ENCODE assay signal across 14 mouse cellular contexts in the genomic region with DNA sequence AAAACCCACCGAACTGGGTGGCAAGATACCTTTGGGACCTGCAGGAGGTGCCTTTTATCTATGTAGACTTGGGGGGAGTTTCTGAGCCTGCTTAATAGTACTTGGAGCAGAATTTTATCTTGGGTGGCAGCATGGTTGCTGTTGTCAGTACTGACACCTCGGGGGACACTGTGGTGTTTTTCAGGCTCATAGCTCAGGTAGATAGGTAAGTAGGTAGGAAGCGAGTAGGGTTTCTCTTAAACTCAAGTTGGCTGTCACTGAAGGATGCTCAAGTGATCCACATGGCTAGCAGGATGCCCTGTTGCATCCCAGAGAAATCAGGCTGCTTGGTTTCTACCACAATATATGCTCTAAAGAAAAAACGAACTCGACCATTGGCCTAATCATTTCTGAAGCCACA. TPM values are rescaled to one million over a fixed set of nuclear protein-coding genes. Genes with fewer than 3 reads are reported as not detected.
A peak's percentile ranks its signal among the peaks of the same experiment; 100 is the strongest.
DNase-seq lines count a peak whose midpoint lies in the region; ATAC-seq and TF ChIP-seq lines count a peak whose summit lies in the region.
"Had no signal": no experiment of that assay in that cellular context is flagged by ENCODE, and none has a peak within 500 bp of the region (broad histone marks: within the 10 kb centered on the region; RNA-seq: fewer than 3 reads in every experiment).

No protein-coding gene starts in this region.

- 82% methylated on average over 5 of the region's 5 CpGs for WGBS in forebrain, embryonic 10.5 days
- 91% methylated on average over 5 of the region's 5 CpGs for WGBS in forebrain, postnatal 0 days
- WGBS in kidney, adult 2 months: 73% methylated on average over 5 of the region's 5 CpGs
- WGBS in limb, embryonic 12.5 days: 45% methylated on average over 5 of the region's 5 CpGs

- no peak for TF ChIP-seq POLR2A in kidney, adult 2 months (IDR thresholded peaks at IDR 0.05; ENCODE audit: low read depth, low read length)

- 0 out of 2 replicates have a peak, but pooled peaks cover 2% of the 10 kb centered on the region for H3K36me3 ChIP-seq in forebrain, embryonic 10.5 days (replicated peaks)
- H3K36me3 ChIP-seq in forebrain, postnatal 0 days (ENCODE audit: insufficient read depth): no peaks in the 10 kb centered on the region
- no peaks in the 10 kb centered on the region for H3K36me3 ChIP-seq in kidney, adult 2 months (ENCODE audit: control insufficient read depth, insufficient read depth, low read length)
- H3K36me3 ChIP-seq in limb, embryonic 12.5 days: peaks cover 13% of the 10 kb centered on the region

- DNase-seq in forebrain, embryonic 10.5 days (ENCODE audit: extremely low spot score, low spot score): no peak
- DNase-seq in forebrain, postnatal 0 days: no peak
- no peak for DNase-seq in kidney, adult 2 months
- no peak for DNase-seq in kidney, adult 18-20 months
- DNase-seq in left cerebral cortex, postnatal 14 days (ENCODE audit: low spot score in 2 of 2): no peak
- DNase-seq: cerebellum, postnatal 36 days; gastrocnemius, postnatal 36 days; kidney, postnatal 36 days; right cerebral cortex, postnatal 14 days; thymus, adult 18-20 months had no signal

- intact Hi-C loops in left cerebral cortex, postnatal 14 days (cut with DNase I): loop anchor here (5.0 kb wide), 1 partner anchor 84 kb away; no protein-coding TSS in a partner anchor

- ATAC-seq in forebrain, postnatal 0 days: no peak
- ATAC-seq in limb, embryonic 12.5 days (ENCODE audit: insufficient number of reproducible peaks, insufficient read depth, low FRiP score, low TSS enrichment, low read depth): no peak
- ATAC-seq in megakaryocyte, adult 5-6 weeks (ENCODE audit: poor library complexity, severe bottlenecking): no peak

- H3K4me2 ChIP-seq in forebrain, postnatal 0 days (ENCODE audit: low read depth): no peak overlapping the region
- H3K4me2 ChIP-seq in limb, embryonic 12.5 days: peak overlapping the region; percentile 76
- H3K4me2 ChIP-seq: midbrain, embryonic 11.5 days had no signal

- H3K27me3 ChIP-seq in forebrain, embryonic 10.5 days (ENCODE audit: poor library complexity, severe bottlenecking): peaks cover 41% of the 10 kb centered on the region
- H3K27me3 ChIP-seq in forebrain, postnatal 0 days (ENCODE audit: insufficient read depth, low read length): peaks cover 12% of the 10 kb centered on the region
- no peaks in the 10 kb centered on the region; the same call in 1 of the 2 replicates for H3K27me3 ChIP-seq in kidney, adult 2 months (replicated peaks; ENCODE audit: control insufficient read depth, insufficient read depth, low read length)
- H3K27me3 ChIP-seq in limb, embryonic 12.5 days: no peaks in the 10 kb centered on the region

- no peak for TF ChIP-seq CTCF in forebrain, postnatal 0 days (IDR thresholded peaks at IDR 0.05; ENCODE audit: low read depth)
- TF ChIP-seq CTCF in kidney, adult 2 months (conservative IDR thresholded peaks at IDR 0.05; ENCODE audit: insufficient read depth, insufficient read length, low read depth, low read length): no peak

- peak overlapping the region; percentile 54 for H3K4me3 ChIP-seq in forebrain, embryonic 10.5 days
- no peak overlapping the region for H3K4me3 ChIP-seq in forebrain, postnatal 0 days (ENCODE audit: low read depth, low read length)
- H3K4me3 ChIP-seq in kidney, adult 2 months (ENCODE audit: insufficient read depth, low read depth, low read length): peak overlapping the region; percentile 5; the same call in 1 of the 2 replicates
- peak overlapping the region; percentile 42 for H3K4me3 ChIP-seq in brown adipose tissue, adult 24 weeks (ENCODE audit: insufficient read depth, low read depth, low read length)
- H3K4me3 ChIP-seq in limb, embryonic 12.5 days (replicated peaks): peak overlapping the region; percentile 59

- H3K4me1 ChIP-seq in forebrain, embryonic 10.5 days: peaks cover 19% of the 10 kb centered on the region
- H3K4me1 ChIP-seq in forebrain, postnatal 0 days (ENCODE audit: insufficient read depth): no peaks in the 10 kb centered on the region
- peaks cover 4% of the 10 kb centered on the region; the same call in 1 of the 2 replicates for H3K4me1 ChIP-seq in kidney, adult 2 months (ENCODE audit: control insufficient read depth, insufficient read depth, low read length)
- H3K4me1 ChIP-seq in brown adipose tissue, adult 24 weeks (ENCODE audit: control insufficient read depth, insufficient read depth, insufficient read length, low read length): peaks cover 7% of the 10 kb centered on the region
- peaks cover 11% of the 10 kb centered on the region for H3K4me1 ChIP-seq in limb, embryonic 12.5 days (replicated peaks)

- no peak overlapping the region for H3K9ac ChIP-seq in forebrain, postnatal 0 days
- H3K9ac ChIP-seq in limb, embryonic 12.5 days (replicated peaks): peak overlapping the region; percentile 56

- H3K9me3 ChIP-seq in forebrain, embryonic 10.5 days: no peaks in the 10 kb centered on the region
- H3K9me3 ChIP-seq in forebrain, postnatal 0 days (ENCODE audit: low read length): no peaks in the 10 kb centered on the region
- no peaks in the 10 kb centered on the region for H3K9me3 ChIP-seq in limb, embryonic 12.5 days

- peak overlapping the region; percentile 77; the same call in 1 of the 2 replicates for H3K27ac ChIP-seq in forebrain, embryonic 10.5 days
- H3K27ac ChIP-seq in forebrain, postnatal 0 days (ENCODE audit: low read depth, low read length): no peak overlapping the region
- H3K27ac ChIP-seq in kidney, adult 2 months (ENCODE audit: insufficient read depth, low read depth, low read length): no peak overlapping the region
- peak overlapping the region; percentile 2; the same call in 1 of the 2 replicates for H3K27ac ChIP-seq in brown adipose tissue, adult 24 weeks (replicated peaks; ENCODE audit: low read depth, low read length)
- peak overlapping the region; percentile 76 for H3K27ac ChIP-seq in limb, embryonic 12.5 days

RNA-seq across cellular contexts. Expression of a gene that starts 2.6 kb away (rescaled TPM):
- polyA plus RNA-seq in forebrain, embryonic 10.5 days (2016; fragmentation: Nextera tagmentation; extraction: Ambion mirVana): 24.3 and 25.5 TPM in 2 replicates
- 3.9 and 6.5 TPM in 2 replicates for total RNA-seq in forebrain, postnatal 0 days (2014; rRNA removed)
- 2.4 and 2.5 TPM in 2 replicates for polyA plus RNA-seq in forebrain, postnatal 0 days (2015; fragmentation: Nextera tagmentation; extraction: Ambion mirVana)
- 5.9 and 6.2 TPM in 2 replicates for polyA plus RNA-seq in kidney, adult 2 months (2012; rRNA removed)
- polyA plus RNA-seq in brown adipose tissue, adult 24 weeks (2012; ENCODE audit: insufficient read depth, insufficient read length, missing spikeins): 37.5 and 39.6 TPM in 2 replicates
- 62.3 and 67.7 TPM in 2 replicates for polyA plus RNA-seq in limb, embryonic 12.5 days (2016; fragmentation: Nextera tagmentation; extraction: Ambion mirVana)
- total RNA-seq in megakaryocyte, adult 5-6 weeks (2015): 0.22 and 1.3 TPM in 2 replicates
- total RNA-seq in megakaryocyte, adult 5-6 weeks (2017): 0.99 and 1.3 TPM in 2 replicates
- 1 to 10 TPM; 2.2 to 3.1 TPM for total RNA-seq in left cerebral cortex, postnatal 14 days (2021)

RNA-seq across cellular contexts. Expression of a gene that starts 38.9 kb away (rescaled TPM):
- 48.4 and 59.5 TPM in 2 replicates for polyA plus RNA-seq in forebrain, embryonic 10.5 days (2016; fragmentation: Nextera tagmentation; extraction: Ambion mirVana)
- total RNA-seq in forebrain, postnatal 0 days (2014; rRNA removed): 18.2 and 25.7 TPM in 2 replicates
- polyA plus RNA-seq in forebrain, postnatal 0 days (2015; fragmentation: Nextera tagmentation; extraction: Ambion mirVana): 42.0 and 43.5 TPM in 2 replicates
- 10.9 and 11.0 TPM in 2 replicates for polyA plus RNA-seq in kidney, adult 2 months (2012; rRNA removed)
- polyA plus RNA-seq in brown adipose tissue, adult 24 weeks (2012; ENCODE audit: insufficient read depth, insufficient read length, missing spikeins): 13.6 and 15.1 TPM in 2 replicates
- polyA plus RNA-seq in limb, embryonic 12.5 days (2016; fragmentation: Nextera tagmentation; extraction: Ambion mirVana): 59.8 and 71.1 TPM in 2 replicates
- total RNA-seq in megakaryocyte, adult 5-6 weeks (2015): 45.5 and 57.5 TPM in 2 replicates
- total RNA-seq in megakaryocyte, adult 5-6 weeks (2017): 50.6 and 51.9 TPM in 2 replicates
- total RNA-seq in left cerebral cortex, postnatal 14 days (2021): 10 to 100 TPM; 20.6 to 22.1 TPM

Comparison
In these comparisons a context has a peak if more than half of its experiments do, and no peak if none do; other contexts are left out.
1. H3K27ac ChIP-seq: peak in forebrain, embryonic 10.5 days (single experiment), brown adipose tissue, adult 24 weeks (single experiment) and limb, embryonic 12.5 days (single experiment); none in forebrain, postnatal 0 days (single experiment) and kidney, adult 2 months (single experiment).